Mouse (Mus musculus) heart, postnatal 4 days (tissue): ENCODE measurements around the gene Nup188. TPM values are rescaled to one million over a fixed set of nuclear protein-coding genes. Genes with fewer than 3 reads are reported as not detected.
A peak's percentile ranks its signal among the peaks of the same experiment; 100 is the strongest.

Experiments used
- DNase-seq: peaks from one replicate; pipeline ENCODE4 v3.0.0; 2021
- total RNA-seq, 2 experiments: library from RNA; stranded (reverse); gene quantifications; 2 replicates each; pipeline ENCODE4 v1.2.3; 2021

Gene Nup188
- 10 to 100 TPM; 28.0 to 34.5 TPM for total RNA-seq

DNA sequence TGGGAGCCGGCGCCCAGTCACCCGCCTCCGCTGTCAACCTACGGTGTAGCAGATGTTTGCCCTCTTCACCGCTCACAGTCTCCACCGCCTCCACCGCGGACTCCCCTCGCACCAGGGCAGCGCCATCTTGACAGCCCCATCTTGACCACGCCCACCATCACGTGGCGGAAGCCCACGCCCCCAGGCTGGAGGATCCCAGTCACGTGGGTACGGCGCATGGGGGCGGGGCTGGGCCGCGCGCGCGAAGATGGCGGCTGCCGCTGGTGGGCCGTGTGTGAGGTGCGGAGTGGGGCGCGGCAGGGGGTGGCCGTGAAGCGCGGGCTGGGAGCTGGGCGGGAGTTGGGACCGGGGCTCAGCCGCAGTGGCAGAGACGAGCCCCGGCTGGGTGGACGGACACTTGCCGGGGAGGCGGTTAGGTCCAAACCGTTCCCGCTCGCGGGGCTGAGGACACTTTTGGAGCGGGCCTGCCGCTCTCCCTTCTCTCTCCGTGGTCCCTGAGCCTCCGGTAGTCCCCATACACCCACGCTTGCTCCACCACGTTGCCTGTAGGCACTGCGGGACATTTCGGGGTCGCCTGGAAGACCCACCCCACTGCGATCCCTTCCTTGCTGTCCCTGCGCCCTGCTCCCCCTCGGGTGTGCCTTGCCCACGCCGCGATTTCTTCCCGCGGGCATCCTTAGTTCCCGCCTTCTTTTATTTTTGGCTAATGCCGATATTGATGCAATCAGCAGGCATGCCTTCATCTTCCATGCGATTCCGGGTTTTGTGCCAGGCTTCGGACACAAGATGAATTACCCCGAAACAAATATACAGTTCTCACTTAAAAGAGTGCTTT is at the start of gene Nup188, which contains the start of gene Dolk:
TSS of gene Nup188 (plus strand) at position 206 of the 835 bp plus-strand sequence.
TSS of gene Dolk (minus strand) at position 143 of the 835 bp plus-strand sequence.
- DNase-seq: peak; percentile 99

GRCm38 (mm10) chr2:30236426-30237198 is 49.6 kb upstream of the Nup188 start:
- no peak for DNase-seq

- peak; percentile 100 for DNase-seq
Measured at GRCm38 (mm10) chr2:30237199-30237880, 48.9 kb upstream of the Nup188 start, which contains the start of gene Lrrc8a. Lrrc8a (plus strand) TSS chr2:30237715.

DNA sequence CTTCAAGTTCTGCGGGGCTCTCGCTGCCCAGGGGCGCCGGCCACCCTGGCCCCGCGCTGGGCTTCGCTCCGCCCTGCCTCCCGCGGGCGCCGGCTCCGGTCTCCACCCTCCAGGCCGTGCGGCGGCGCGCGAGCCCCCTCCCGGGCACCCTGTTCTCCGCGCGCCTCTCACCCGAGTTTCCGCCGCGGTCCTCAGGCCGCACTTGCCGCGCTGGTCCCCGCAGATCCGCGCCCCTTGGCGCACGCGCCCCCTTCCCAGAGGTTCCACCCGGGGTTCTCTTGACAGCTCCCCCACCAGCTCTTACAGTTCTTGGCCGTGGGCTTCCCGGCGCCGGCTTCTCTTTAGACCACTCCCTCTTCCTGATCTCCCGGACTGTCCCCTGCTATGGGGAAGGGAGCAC is 48.3 kb upstream of the Nup188 start:
- DNase-seq: peak; percentile 82

DNA sequence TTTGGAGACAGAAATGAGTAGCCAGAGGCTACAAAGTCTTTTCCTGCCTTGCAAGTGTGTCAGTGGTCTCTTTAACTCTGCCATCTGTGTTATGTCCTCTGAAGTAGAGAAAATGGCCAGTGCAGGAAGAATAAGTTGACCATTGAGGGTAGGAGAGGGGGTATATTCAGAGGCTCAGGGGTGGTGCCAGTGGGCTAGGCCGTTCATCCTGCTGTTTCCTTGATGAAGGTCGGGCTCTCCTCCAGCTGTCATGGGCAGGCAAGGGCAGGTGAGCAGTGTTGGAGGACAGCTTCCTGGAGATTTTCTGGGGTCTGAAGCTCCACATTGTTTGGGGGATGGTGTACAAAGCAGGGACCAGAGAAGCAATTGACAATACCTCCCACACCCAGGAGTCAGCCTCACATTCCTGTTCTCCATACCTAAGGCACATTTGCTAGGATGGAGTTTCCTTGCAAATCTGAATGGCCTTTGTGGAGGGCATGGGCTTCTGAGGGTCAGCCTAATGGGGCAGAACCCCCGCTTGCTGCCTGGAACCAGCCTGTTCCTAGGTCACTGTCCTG is 47.2 kb upstream of the Nup188 start:
- no peak for DNase-seq

GRCm38 (mm10) chr2:30239777-30240176 is 46.4 kb upstream of the Nup188 start:
- DNase-seq: peak; percentile 82

DNA sequence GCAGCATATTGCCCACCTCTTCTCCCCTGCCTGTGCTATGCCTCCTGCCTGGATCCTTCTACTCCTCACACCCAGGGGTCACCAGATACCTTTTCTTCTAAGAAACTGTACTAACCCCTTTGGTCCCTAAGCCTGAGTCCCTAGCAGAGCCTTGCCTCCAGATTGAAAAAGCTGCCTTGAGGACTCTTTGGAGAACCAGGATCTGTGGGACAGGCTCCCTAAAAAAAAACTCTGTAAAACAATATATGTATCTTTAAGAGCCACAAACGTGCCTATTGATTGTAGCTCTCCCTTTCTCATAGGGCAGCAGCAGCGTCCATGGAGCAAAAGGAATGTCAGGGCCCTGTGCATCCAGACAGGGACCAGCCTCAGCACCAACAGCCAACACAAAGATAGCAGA is 45.9 kb upstream of the Nup188 start, which contains the start of gene Gm28035:
TSS of gene Gm28035 (plus strand) at position 301 of the 400 bp plus-strand sequence.
- DNase-seq: no peak

GRCm38 (mm10) chr2:30242509-30242908 is 43.7 kb upstream of the Nup188 start:
- peak; percentile 72 for DNase-seq

DNA sequence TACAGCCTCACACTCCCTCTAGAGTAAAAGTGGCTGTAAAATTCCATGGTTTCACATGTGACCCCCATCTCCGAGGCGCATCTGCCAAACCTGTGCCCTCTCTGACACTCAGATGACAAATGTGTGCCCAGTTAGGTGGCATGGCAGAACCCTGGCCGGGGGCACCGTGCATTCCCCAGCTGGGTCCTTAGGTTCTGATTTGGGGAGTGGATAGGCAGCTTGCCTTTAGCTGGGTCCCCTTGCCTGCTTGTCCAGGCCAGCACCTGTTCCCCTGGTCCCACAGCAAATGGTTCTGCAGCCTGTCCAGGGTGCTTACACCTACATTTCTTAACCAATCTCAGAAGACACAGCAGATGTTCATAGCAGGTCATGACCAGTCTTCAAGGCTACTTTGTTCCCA is 42.8 kb upstream of the Nup188 start:
- DNase-seq: no peak

DNA sequence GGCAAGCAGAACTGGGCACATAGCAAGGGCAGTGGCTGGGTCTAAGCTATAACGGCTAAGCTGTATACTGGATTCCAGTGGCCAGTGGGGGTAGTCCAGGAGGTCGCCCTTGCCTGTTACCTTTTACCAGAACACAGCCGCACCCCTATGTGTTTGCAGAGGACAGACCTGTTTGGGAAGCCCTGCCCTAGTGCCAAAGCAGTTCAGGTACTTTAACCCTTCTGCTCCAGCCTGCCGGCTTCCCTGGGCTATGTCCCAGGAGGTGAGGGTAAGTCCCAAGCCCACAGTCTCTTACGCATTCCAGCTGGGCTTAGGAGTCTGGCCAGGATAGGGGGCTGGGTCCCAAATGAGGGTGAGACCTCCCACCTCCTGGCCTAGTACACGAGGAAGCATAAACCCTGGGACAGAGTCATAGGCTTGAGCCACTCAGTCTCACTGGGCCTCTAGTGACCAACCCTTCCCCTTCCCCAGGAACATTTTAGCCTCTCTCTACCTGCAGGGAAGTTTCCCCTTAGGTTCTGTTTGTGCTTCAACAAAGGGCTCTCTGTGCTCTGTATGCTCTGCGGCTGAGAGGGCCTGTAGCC is 41.5 kb upstream of the Nup188 start:
- no peak for DNase-seq

DNA sequence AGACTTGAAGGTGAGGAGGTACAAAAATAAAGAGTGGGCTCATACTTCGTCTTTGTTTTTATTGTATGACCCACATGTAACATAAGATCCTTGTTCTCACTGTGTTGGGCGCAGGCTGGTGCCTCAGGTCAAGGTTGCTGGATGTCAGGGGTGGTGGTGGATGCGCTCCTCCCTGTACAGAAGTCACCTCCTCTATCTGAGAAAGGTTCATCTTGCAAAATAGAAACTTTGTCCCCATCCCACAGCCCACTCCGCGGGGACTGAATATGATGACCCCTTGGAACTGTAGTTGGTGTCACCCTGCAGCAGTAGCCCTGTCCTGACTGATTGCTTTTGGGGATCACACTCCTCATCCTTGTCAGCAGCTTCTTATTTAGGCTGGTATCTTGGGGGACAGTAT is 39.2 kb upstream of the Nup188 start:
- no peak for DNase-seq

- DNase-seq: no peak
Measured at GRCm38 (mm10) chr2:30247681-30248080, 38.5 kb upstream of the Nup188 start.

GRCm38 (mm10) chr2:30249182-30249581 is 37.0 kb upstream of the Nup188 start:
- DNase-seq: no peak

DNA sequence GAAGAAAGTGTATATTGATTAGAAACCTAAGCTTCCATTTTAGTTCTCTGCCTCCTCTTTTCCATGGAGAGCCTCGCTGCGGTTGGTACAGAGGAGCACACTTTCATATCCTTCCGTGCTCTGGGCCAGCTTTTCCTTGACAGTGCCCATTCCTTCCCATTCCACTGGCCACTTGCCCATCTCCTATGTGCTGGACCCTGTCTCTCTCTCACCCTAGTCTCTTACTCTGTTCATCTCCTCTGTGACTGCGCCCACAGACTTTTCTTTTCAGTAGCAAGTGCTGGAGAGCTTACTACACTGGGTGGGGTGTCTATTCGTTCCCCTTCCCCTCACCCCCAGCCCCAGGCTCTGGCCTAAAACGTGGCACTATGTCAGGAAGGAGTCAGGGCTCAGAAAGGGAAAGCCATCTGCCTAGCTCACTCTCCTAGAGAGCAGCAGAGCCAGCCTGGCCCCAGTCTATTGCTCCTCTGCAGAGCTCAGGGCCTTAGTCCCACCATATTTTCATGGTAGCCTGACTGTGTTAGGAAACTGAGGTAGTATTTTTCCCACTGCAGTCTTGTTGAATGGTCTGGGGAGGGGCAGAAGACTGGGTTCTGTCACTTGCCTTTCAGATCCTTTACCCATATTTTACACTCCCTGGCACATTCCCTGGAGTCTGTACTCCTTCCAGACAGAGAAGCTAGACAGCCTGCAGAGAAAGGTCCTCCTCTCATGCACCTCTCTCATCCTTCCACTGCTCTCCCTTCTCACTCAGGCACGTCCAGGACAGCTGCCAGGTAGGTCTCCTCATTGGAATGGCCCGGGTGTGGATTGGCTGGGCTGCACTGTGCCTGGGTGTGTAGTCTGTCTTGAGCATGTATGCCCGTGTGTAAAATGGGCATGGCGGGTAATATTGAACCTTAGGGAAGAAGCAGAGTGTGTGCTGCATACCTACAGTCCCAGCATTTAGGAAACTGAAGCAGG is 35.8 kb upstream of the Nup188 start:
- DNase-seq: no peak

GRCm38 (mm10) chr2:30251417-30252104 is 34.6 kb upstream of the Nup188 start:
- DNase-seq: no peak

DNA sequence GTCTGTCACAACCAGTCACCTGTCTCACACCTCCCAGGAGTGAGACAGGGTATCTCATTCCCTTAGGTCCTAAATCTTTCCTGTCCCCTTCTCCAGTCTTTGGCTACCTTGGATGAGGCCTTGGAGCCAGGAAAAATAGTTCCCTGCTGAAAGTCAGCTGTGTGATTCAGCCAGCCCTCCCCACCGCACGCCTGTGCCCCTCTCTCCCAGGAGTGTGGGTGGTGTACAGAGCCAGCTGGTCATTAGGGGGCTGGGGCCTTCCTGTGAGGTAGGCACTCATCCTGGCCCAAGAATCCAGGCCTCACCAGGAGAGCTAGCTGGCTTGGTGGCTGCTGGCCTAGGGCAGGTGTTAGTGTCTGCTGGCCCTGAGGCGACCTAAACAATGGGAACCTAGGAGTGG is 33.7 kb upstream of the Nup188 start:
- DNase-seq: no peak

GRCm38 (mm10) chr2:30253809-30254208 is 32.4 kb upstream of the Nup188 start:
- DNase-seq: no peak

DNA sequence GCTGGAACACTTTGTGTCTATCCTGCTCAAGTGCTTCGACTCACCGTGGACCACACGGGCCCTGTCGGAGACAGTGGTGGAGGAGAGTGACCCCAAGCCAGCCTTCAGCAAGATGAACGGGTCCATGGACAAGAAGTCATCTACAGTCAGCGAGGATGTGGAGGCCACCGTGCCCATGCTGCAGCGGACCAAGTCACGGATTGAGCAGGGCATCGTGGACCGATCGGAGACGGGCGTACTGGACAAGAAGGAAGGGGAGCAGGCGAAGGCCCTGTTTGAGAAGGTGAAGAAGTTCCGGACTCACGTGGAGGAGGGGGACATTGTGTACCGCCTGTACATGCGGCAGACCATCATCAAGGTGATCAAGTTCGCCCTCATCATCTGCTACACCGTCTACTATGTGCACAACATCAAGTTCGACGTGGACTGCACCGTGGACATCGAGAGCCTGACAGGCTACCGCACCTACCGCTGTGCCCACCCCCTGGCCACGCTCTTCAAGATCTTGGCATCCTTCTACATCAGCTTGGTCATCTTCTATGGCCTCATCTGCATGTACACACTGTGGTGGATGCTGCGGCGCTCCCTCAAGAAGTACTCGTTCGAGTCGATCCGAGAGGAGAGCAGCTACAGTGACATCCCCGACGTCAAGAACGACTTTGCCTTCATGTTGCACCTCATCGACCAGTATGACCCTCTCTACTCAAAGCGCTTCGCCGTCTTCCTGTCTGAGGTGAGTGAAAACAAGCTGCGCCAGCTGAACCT is 30.4 kb upstream of the Nup188 start:
- DNase-seq: no peak

- no peak for DNase-seq
Measured at GRCm38 (mm10) chr2:30256616-30257350, 29.4 kb upstream of the Nup188 start.
